Comparison of ENCODE assay signal across 8 mouse cellular contexts in genomic region chr7:45123186-45123570, GRCm38 (mm10). TPM values are rescaled to one million over a fixed set of nuclear protein-coding genes. Genes with fewer than 3 reads are reported as not detected.
DNase-seq lines count a peak whose midpoint lies in the region; ATAC-seq lines count a peak whose summit lies in the region.

No protein-coding gene starts in this region.

- H3K27ac ChIP-seq in intestine, embryonic 14.5 days (ENCODE audit: low read depth): 0 out of 2 replicates have a peak overlapping the region, but pooled peaks have one; percentile 84
- H3K27ac ChIP-seq in midbrain, embryonic 12.5 days (replicated peaks): peak overlapping the region; percentile 81

- peak; percentile 52 for DNase-seq in embryo, embryonic 11 days
- DNase-seq in embryo, embryonic 10.5 days (ENCODE audit: low spot score): no peak
- peak; percentile 64 for DNase-seq in 3T3-L1 (ENCODE audit: low read depth, low spot score)
- DNase-seq in c-Kit-positive CD71-positive TER-119-positive erythroid progenitor cells, embryonic 14.5 days (ENCODE audit: low spot score): peak; percentile 45
- no peak for DNase-seq in intestine, embryonic 14.5 days (ENCODE audit: low spot score)
- DNase-seq in ovary, postnatal 14 days (ENCODE audit: low spot score): no peak
- no peak for DNase-seq in right cerebral cortex, adult 2 months (ENCODE audit: low spot score in 2 of 2)

- H3K4me2 ChIP-seq in intestine, embryonic 14.5 days (ENCODE audit: low read length): peak overlapping the region; percentile 67
- peak overlapping the region; percentile 86 for H3K4me2 ChIP-seq in midbrain, embryonic 12.5 days (replicated peaks)

- H3K4me1 ChIP-seq in intestine, embryonic 14.5 days (replicated peaks; ENCODE audit: control insufficient read depth, insufficient read depth, low read length): peaks cover 31% of the 10 kb centered on the region; the same call in 1 of the 2 replicates
- peaks cover 51% of the 10 kb centered on the region for H3K4me1 ChIP-seq in midbrain, embryonic 12.5 days

- H3K36me3 ChIP-seq in intestine, embryonic 14.5 days (ENCODE audit: control insufficient read depth, insufficient read depth, low read length): peaks cover 77% of the 10 kb centered on the region
- peaks cover 74% of the 10 kb centered on the region for H3K36me3 ChIP-seq in midbrain, embryonic 12.5 days

- ATAC-seq in intestine, embryonic 14.5 days (replicated peaks; ENCODE audit: low FRiP score, low TSS enrichment, low read depth): no peak
- ATAC-seq in midbrain, embryonic 12.5 days (ENCODE audit: low FRiP score, low read depth): no peak

- WGBS in intestine, embryonic 14.5 days: 20% methylated on average over 12 of the region's 12 CpGs
- WGBS in midbrain, embryonic 12.5 days: 23% methylated on average over 12 of the region's 12 CpGs

- peak overlapping the region; percentile 99 for H3K9ac ChIP-seq in intestine, embryonic 14.5 days (ENCODE audit: low read length)
- peak overlapping the region; percentile 97 for H3K9ac ChIP-seq in midbrain, embryonic 12.5 days (replicated peaks)

- H3K9me3 ChIP-seq in intestine, embryonic 14.5 days (ENCODE audit: control insufficient read depth, low read length): no peaks in the 10 kb centered on the region
- H3K9me3 ChIP-seq in midbrain, embryonic 12.5 days: no peaks in the 10 kb centered on the region

- H3K4me3 ChIP-seq in intestine, embryonic 14.5 days (ENCODE audit: low read depth, low read length): peak overlapping the region; percentile 98
- peak overlapping the region; percentile 88 for H3K4me3 ChIP-seq in midbrain, embryonic 12.5 days

- no peaks in the 10 kb centered on the region for H3K27me3 ChIP-seq in intestine, embryonic 14.5 days (replicated peaks; ENCODE audit: control insufficient read depth, insufficient read depth, low read length)
- H3K27me3 ChIP-seq in midbrain, embryonic 12.5 days: no peaks in the 10 kb centered on the region

RNA-seq across cellular contexts. Expression of gene Rps11, which starts 1.1 kb away (rescaled TPM):
- 1,923 and 1,961 TPM in 2 replicates for polyA plus RNA-seq in intestine, embryonic 14.5 days (2014; fragmentation: Nextera tagmentation; extraction: Ambion mirVana)
- 1,160 and 1,195 TPM in 2 replicates for polyA plus RNA-seq in midbrain, embryonic 12.5 days (2016; fragmentation: Nextera tagmentation; extraction: Ambion mirVana)

RNA-seq across cellular contexts. Expression of gene Rpl13a, which starts 5.4 kb away (rescaled TPM):
- 1,687 and 1,710 TPM in 2 replicates for polyA plus RNA-seq in intestine, embryonic 14.5 days (2014; fragmentation: Nextera tagmentation; extraction: Ambion mirVana)
- polyA plus RNA-seq in midbrain, embryonic 12.5 days (2016; fragmentation: Nextera tagmentation; extraction: Ambion mirVana): 1,022 and 1,026 TPM in 2 replicates

RNA-seq across cellular contexts. Expression of gene Gm45713, which starts 12.9 kb away (rescaled TPM):
- polyA plus RNA-seq in intestine, embryonic 14.5 days (2014; fragmentation: Nextera tagmentation; extraction: Ambion mirVana): 0.72 and 0.81 TPM in 2 replicates
- 0.25 and 0.45 TPM in 2 replicates for polyA plus RNA-seq in midbrain, embryonic 12.5 days (2016; fragmentation: Nextera tagmentation; extraction: Ambion mirVana)

RNA-seq across cellular contexts. Expression of gene Flt3l, which starts 13.1 kb away (rescaled TPM):
- polyA plus RNA-seq in intestine, embryonic 14.5 days (2014; fragmentation: Nextera tagmentation; extraction: Ambion mirVana): 1.3 and 2.1 TPM in 2 replicates
- 0.64 and 1.2 TPM in 2 replicates for polyA plus RNA-seq in midbrain, embryonic 12.5 days (2016; fragmentation: Nextera tagmentation; extraction: Ambion mirVana)

RNA-seq across cellular contexts. Expression of gene Fcgrt, which starts 19.5 kb away (rescaled TPM):
- 64.1 and 65.1 TPM in 2 replicates for polyA plus RNA-seq in intestine, embryonic 14.5 days (2014; fragmentation: Nextera tagmentation; extraction: Ambion mirVana)
- 17.3 and 25.9 TPM in 2 replicates for polyA plus RNA-seq in midbrain, embryonic 12.5 days (2016; fragmentation: Nextera tagmentation; extraction: Ambion mirVana)

Comparison
In these comparisons a context has a peak if more than half of its experiments do, and no peak if none do; other contexts are left out.
1. DNase-seq: peak in embryo, embryonic 11 days (single experiment), 3T3-L1 (single experiment) and c-Kit-positive CD71-positive TER-119-positive erythroid progenitor cells, embryonic 14.5 days (single experiment); none in embryo, embryonic 10.5 days (single experiment), intestine, embryonic 14.5 days (single experiment), ovary, postnatal 14 days (single experiment) and right cerebral cortex, adult 2 months (0 of 2).